ENCODE assay signal across 8 mouse cellular contexts in the genomic region with DNA sequence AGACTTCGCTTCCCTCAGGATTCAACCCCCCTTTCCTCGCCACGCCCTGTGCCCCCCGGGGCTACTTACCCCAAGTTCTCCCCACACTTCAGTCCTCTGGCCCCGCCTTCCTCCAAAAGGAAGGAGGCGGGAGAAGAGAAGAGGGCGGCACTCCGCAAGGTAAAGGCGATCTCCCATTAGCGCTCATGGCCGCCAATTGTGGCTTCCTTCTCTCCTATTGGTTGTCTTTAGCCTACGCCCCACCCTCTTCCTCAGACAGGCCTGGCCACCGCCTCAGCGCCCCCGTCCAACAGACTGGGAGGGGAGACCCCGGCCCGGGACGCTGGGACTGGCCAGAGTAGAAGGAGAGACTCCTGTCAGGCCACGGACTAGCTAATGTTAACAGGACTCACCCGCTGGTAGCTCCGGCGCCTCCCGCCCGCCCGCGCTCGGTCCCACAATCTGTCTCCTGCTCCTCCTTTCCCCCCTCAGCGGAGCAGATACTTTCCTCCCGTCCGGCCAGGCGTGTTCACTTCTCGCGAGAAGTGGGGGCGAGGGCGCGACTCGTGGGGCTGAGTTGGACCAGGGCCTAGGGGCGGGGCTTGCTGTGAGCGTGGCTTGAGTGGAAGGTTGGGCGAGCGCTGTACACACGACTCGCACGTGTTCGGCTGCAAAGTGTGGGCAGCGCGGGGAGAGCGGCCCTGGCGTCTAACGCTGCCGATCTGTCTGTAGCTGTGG. TPM values are rescaled to one million over a fixed set of nuclear protein-coding genes. Genes with fewer than 3 reads are reported as not detected.
DNase-seq lines count a peak whose midpoint lies in the region; ATAC-seq and TF ChIP-seq lines count a peak whose summit lies in the region.

Gene Gm28047 (minus strand): TSS at position 98 of the 717 bp plus-strand sequence.
Gene Atf7 (minus strand): TSS at position 495 of the 717 bp plus-strand sequence.

- WGBS in hindbrain, embryonic 13.5 days: 0% methylated on average over 50 of the region's 51 CpGs

- H3K9ac ChIP-seq in hindbrain, embryonic 13.5 days: peak within 1 kb of the TSS; percentile 77

- H3K27ac ChIP-seq in hindbrain, embryonic 13.5 days: peak within 1 kb of the TSS; percentile 96

- TF ChIP-seq CTCF in Patski (IDR thresholded peaks at IDR 0.05): no peak

- peak within 1 kb of the TSS; percentile 59 for H3K4me3 ChIP-seq in hindbrain, embryonic 13.5 days

- no peaks in the 10 kb centered on the region for H3K27me3 ChIP-seq in Patski
- no peaks in the 10 kb centered on the region for H3K27me3 ChIP-seq in hindbrain, embryonic 13.5 days

- H3K9me3 ChIP-seq in hindbrain, embryonic 13.5 days: no peaks in the 10 kb centered on the region

- ATAC-seq in Patski: peak; percentile 99
- ATAC-seq in hindbrain, embryonic 13.5 days (ENCODE audit: low FRiP score): peak; percentile 99

- peak; percentile 87 for DNase-seq in Patski (ENCODE audit: low read depth, low spot score)
- peak; percentile 100 for DNase-seq in cerebellum, postnatal 14 days
- DNase-seq in frontal cortex, postnatal 14 days (ENCODE audit: low spot score in 2 of 2): peak; percentile 98 to 99
- peak; percentile 97 to 99 for DNase-seq in layer of hippocampus, postnatal 25 days (ENCODE audit: extremely low spot score in 1 of 2, low spot score in 1 of 2)
- DNase-seq in lung, postnatal 25 days (ENCODE audit: low spot score): peak; percentile 99
- DNase-seq in retina, embryonic 14.5 days (ENCODE audit: low spot score): peak; percentile 99
- peak; percentile 99 for DNase-seq in thymus, postnatal 4 days

- peak within 1 kb of the TSS; percentile 88 for H3K4me2 ChIP-seq in hindbrain, embryonic 13.5 days

- no peaks in the 10 kb centered on the region for H3K36me3 ChIP-seq in hindbrain, embryonic 13.5 days

- POLR2A ChIA-PET in Patski (lab: Charles Lee): no interaction called here

- in situ Hi-C loops in Patski (cut with MboI; ENCODE audit: low pct_unique_long_range_greater_than_20kb): loop anchor here (5.0 kb wide), 1 partner anchor 37 kb away; no protein-coding TSS in a partner anchor

- peaks cover 19% of the 10 kb centered on the region for H3K4me1 ChIP-seq in hindbrain, embryonic 13.5 days (replicated peaks)

- CTCF ChIA-PET in Patski (lab: Charles Lee): interaction anchor here (0.9 kb wide), 1 partner anchor 41 kb away, joined by 3 read pairs; no protein-coding TSS in a partner anchor

RNA-seq across cellular contexts. Expression of gene Gm28047, which starts in this region (rescaled TPM):
- polyA plus RNA-seq in Patski (2021): not detected
- not detected in 2 replicates for polyA plus RNA-seq in hindbrain, embryonic 13.5 days (2015; fragmentation: Nextera tagmentation; extraction: Ambion mirVana)
- 1 to 10 TPM; 1.5 to 3.6 TPM for total RNA-seq in layer of hippocampus, postnatal 25 days (2021)

RNA-seq across cellular contexts. Expression of gene Atf7, which starts in this region (rescaled TPM):
- polyA plus RNA-seq in Patski (2021): 39.9 TPM
- 19.7 and 21.1 TPM in 2 replicates for polyA plus RNA-seq in hindbrain, embryonic 13.5 days (2015; fragmentation: Nextera tagmentation; extraction: Ambion mirVana)
- 10 to 100 TPM; 34.2 to 50.8 TPM for total RNA-seq in layer of hippocampus, postnatal 25 days (2021)

Comparison
In these comparisons a context has a peak if more than half of its experiments do, and no peak if none do; other contexts are left out.
1. Peak in every context shown above with its lines: DNase-seq, ATAC-seq, H3K4me3 ChIP-seq and H3K27ac ChIP-seq.